Mouse (Mus musculus) ES-E14 (cell line): ENCODE measurements around the gene Olfr1388.
"Not testable (repeated sequence)": the region's sequence is repeated elsewhere in the genome, so short reads cannot be mapped to it uniquely, and the experiment has no call there.

Source experiments
- HCFC1 ChIP-seq: IDR thresholded peaks from 2 replicates; pipeline ENCODE4 v1.6.1; 2012; ENCODE audit warnings: low read length, inconsistent platforms, borderline replicate concordance; ENCODE audit not compliant: insufficient read depth
- ZC3H11A ChIP-seq: IDR thresholded peaks from 2 replicates; pipeline ENCODE4 v1.6.1; 2012; ENCODE audit warnings: low read depth, mild to moderate bottlenecking, inconsistent platforms, low read length, borderline replicate concordance

- not testable (repeated sequence) for TF ChIP-seq HCFC1, ZC3H11A
These were observed 52.3 kb downstream of the Olfr1388 start, which contains the start of gene Olfr1385 for GRCm38 (mm10) chr11:49488770-49489169.
